Mouse (Mus musculus) liver, embryonic 15.5 days (tissue): Measurements from ENCODE around the gene Ppfia1. TPM values are rescaled to one million over a fixed set of nuclear protein-coding genes. Genes with fewer than 3 reads are reported as not detected.

ENCODE experiments used
- ATAC-seq: fragments of 200-750 bp; cut with Nextera tagmentation; 2 replicates; pipeline ENCODE4 v1.8.0; 2017; ENCODE audit warnings: moderate number of reproducible peaks, mild to moderate bottlenecking, moderate library complexity; ENCODE audit not compliant: insufficient read depth
- H3K27ac ChIP-seq: fragments of 300-500 bp; sonication (generic); replicated peaks from 2 replicates; pipeline ENCODE4 v1.5.1; 2015; ENCODE audit warnings: mild to moderate bottlenecking, inconsistent platforms
- H3K27me3 ChIP-seq: fragments of 300-500 bp; sonication (generic); 2 replicates; pipeline ENCODE4 v1.6.1; 2015; ENCODE audit warnings: mild to moderate bottlenecking, inconsistent platforms
- H3K36me3 ChIP-seq: fragments of 300-500 bp; sonication (generic); replicated peaks from 2 replicates; pipeline ENCODE4 v1.6.1; 2015; ENCODE audit warnings: moderate library complexity, mild to moderate bottlenecking, inconsistent platforms
- H3K4me1 ChIP-seq: fragments of 300-500 bp; sonication (generic); replicated peaks from 2 replicates; pipeline ENCODE4 v1.6.1; 2015; ENCODE audit warnings: inconsistent platforms
- H3K4me2 ChIP-seq: fragments of 300-500 bp; sonication (generic); 2 replicates; pipeline ENCODE4 v1.6.1; 2015; ENCODE audit warnings: moderate library complexity, mild to moderate bottlenecking, inconsistent platforms
- H3K4me3 ChIP-seq: fragments of 300-500 bp; sonication (generic); replicated peaks from 2 replicates; pipeline ENCODE4 v1.5.1; 2015; ENCODE audit warnings: mild to moderate bottlenecking, inconsistent platforms
- H3K9ac ChIP-seq: fragments of 300-500 bp; sonication (generic); 2 replicates; pipeline ENCODE4 v1.6.1; 2015; ENCODE audit warnings: moderate library complexity, mild to moderate bottlenecking, inconsistent platforms
- H3K9me3 ChIP-seq: fragments of 300-500 bp; sonication (generic); replicated peaks from 2 replicates; pipeline ENCODE4 v1.6.1; 2016; ENCODE audit warnings: inconsistent platforms
- WGBS: fragments of 180-500 bp; shearing (Covaris S2); methylation state at CpG from one replicate; pipeline ENCODE4 v1.1.7; 2015; ENCODE audit warnings: mixed read lengths; ENCODE audit not compliant: insufficient replicate concordance; 5-methylcytosine and 5-hydroxymethylcytosine counted together
- polyA plus RNA-seq: library from polyadenylated mRNA; unstranded; fragments of >200 nt; fragmentation: Nextera tagmentation; extraction: Ambion mirVana; gene quantifications from 2 replicates; pipeline ENCODE4 v1.2.1, GENCODE M21; 2015

Gene Ppfia1
- polyA plus RNA-seq, 1 experiment from 2014 or later, result 12.3 TPM

- H3K4me2 ChIP-seq, result peak overlapping the region; percentile 23; the same call in 1 of the 2 replicates
- peak; percentile 17; the same call in 1 of the 2 replicates for ATAC-seq
- WGBS, result 30% methylated on average over 6 of the region's 6 CpGs
Measured at GRCm38 (mm10) chr7:144524427-144525191, 28.9 kb downstream of the Ppfia1 start.

GRCm38 (mm10) chr7:144523415-144523814 is 30.1 kb downstream of the Ppfia1 start:
- Histone ChIP-seq H3K27me3 (no peaks in the 10 kb centered on the region), H3K9ac (no peak overlapping the region), H3K27ac (peak overlapping the region; percentile 90), H3K4me3 (peak overlapping the region; percentile 3; the same call in 1 of the 2 replicates), H3K4me1 (peaks cover 48% of the 10 kb centered on the region), H3K9me3 (no peaks in the 10 kb centered on the region), H3K4me2 (peak overlapping the region; percentile 50), H3K36me3 (peaks cover 27% of the 10 kb centered on the region)
- peak; percentile 98 for ATAC-seq
- 12% methylated on average over 3 of the region's 3 CpGs for WGBS

More at GRCm38 (mm10) chr7:144524427-144525191, 28.9 kb downstream of the Ppfia1 start:
- H3K27me3 ChIP-seq, result no peaks in the 10 kb centered on the region
- peak overlapping the region; percentile 76 for H3K27ac ChIP-seq
- H3K9ac ChIP-seq, result 0 out of 2 replicates have a peak overlapping the region, but pooled peaks have one; percentile 22
- peaks cover 48% of the 10 kb centered on the region for H3K4me1 ChIP-seq
- H3K36me3 ChIP-seq, result peaks cover 16% of the 10 kb centered on the region
- no peak overlapping the region for H3K4me3 ChIP-seq
- no peaks in the 10 kb centered on the region for H3K9me3 ChIP-seq

GRCm38 (mm10) chr7:144521927-144522326 is 31.6 kb downstream of the Ppfia1 start:
- H3K4me3 ChIP-seq, result no peak overlapping the region
- H3K9ac ChIP-seq, result no peak overlapping the region
- 65% methylated on average over 2 of the region's 2 CpGs for WGBS
- ATAC-seq, result no peak
- H3K27me3 ChIP-seq, result no peaks in the 10 kb centered on the region
- H3K4me1 ChIP-seq, result peaks cover 42% of the 10 kb centered on the region
- peaks cover 39% of the 10 kb centered on the region for H3K36me3 ChIP-seq
- H3K4me2 ChIP-seq, result no peak overlapping the region
- H3K9me3 ChIP-seq, result no peaks in the 10 kb centered on the region
- 0 out of 2 replicates have a peak overlapping the region, but pooled peaks have one; percentile 7 for H3K27ac ChIP-seq

GRCm38 (mm10) chr7:144519852-144520251 is 33.7 kb downstream of the Ppfia1 start:
- Histone ChIP-seq H3K4me1 (peaks cover 30% of the 10 kb centered on the region), H3K4me3 (no peak overlapping the region), H3K9ac (no peak overlapping the region), H3K27me3 (no peaks in the 10 kb centered on the region), H3K27ac (no peak overlapping the region), H3K4me2 (no peak overlapping the region), H3K9me3 (no peaks in the 10 kb centered on the region), H3K36me3 (peaks cover 54% of the 10 kb centered on the region)
- WGBS, result 92% methylated on average over 5 of the region's 5 CpGs
- ATAC-seq, result no peak

GRCm38 (mm10) chr7:144516711-144517110 is 36.8 kb downstream of the Ppfia1 start:
- H3K9me3 ChIP-seq, result no peaks in the 10 kb centered on the region
- ATAC-seq, result no peak
- no peak overlapping the region for H3K4me3 ChIP-seq
- no peak overlapping the region for H3K4me2 ChIP-seq
- H3K36me3 ChIP-seq, result peaks cover 85% of the 10 kb centered on the region
- no peak overlapping the region for H3K27ac ChIP-seq
- no peaks in the 10 kb centered on the region for H3K27me3 ChIP-seq
- H3K9ac ChIP-seq, result no peak overlapping the region
- no peaks in the 10 kb centered on the region for H3K4me1 ChIP-seq
- 72% methylated on average over 5 of the region's 5 CpGs for WGBS

GRCm38 (mm10) chr7:144509090-144509489 is 44.4 kb downstream of the Ppfia1 start:
- Histone ChIP-seq H3K4me3 (no peak overlapping the region), H3K27ac (no peak overlapping the region), H3K9me3 (no peaks in the 10 kb centered on the region), H3K36me3 (peaks cover 93% of the 10 kb centered on the region), H3K4me1 (peaks cover 9% of the 10 kb centered on the region; the same call in 1 of the 2 replicates), H3K4me2 (no peak overlapping the region), H3K27me3 (no peaks in the 10 kb centered on the region), H3K9ac (no peak overlapping the region)
- WGBS, result 78% methylated on average over 4 of the region's 4 CpGs
- ATAC-seq, result no peak

GRCm38 (mm10) chr7:144506807-144507206 is 46.7 kb downstream of the Ppfia1 start:
- H3K36me3 ChIP-seq, result peaks cover 92% of the 10 kb centered on the region

GRCm38 (mm10) chr7:144503959-144504358 is 49.6 kb downstream of the Ppfia1 start:
- Histone ChIP-seq H3K27ac (no peak overlapping the region), H3K4me2 (no peak overlapping the region), H3K4me1 (peaks cover 9% of the 10 kb centered on the region; the same call in 1 of the 2 replicates), H3K36me3 (peaks cover 90% of the 10 kb centered on the region), H3K9me3 (no peaks in the 10 kb centered on the region), H3K4me3 (no peak overlapping the region), H3K9ac (no peak overlapping the region), H3K27me3 (no peaks in the 10 kb centered on the region)
- ATAC-seq, result no peak
- WGBS, result 75% methylated on average over 4 of the region's 4 CpGs

More at GRCm38 (mm10) chr7:144506807-144507206, 46.7 kb downstream of the Ppfia1 start:
- Histone ChIP-seq H3K4me2 (no peak overlapping the region), H3K9me3 (no peaks in the 10 kb centered on the region), H3K27ac (no peak overlapping the region), H3K27me3 (no peaks in the 10 kb centered on the region), H3K4me1 (peaks cover 9% of the 10 kb centered on the region; the same call in 1 of the 2 replicates), H3K4me3 (no peak overlapping the region), H3K9ac (no peak overlapping the region)
- no peak for ATAC-seq
- 35% methylated on average over 1 of the region's 1 CpGs for WGBS

- Histone ChIP-seq H3K4me1 (peaks cover 55% of the 10 kb centered on the region), H3K4me3 (no peak overlapping the region), H3K4me2 (no peak overlapping the region), H3K9me3 (no peaks in the 10 kb centered on the region), H3K36me3 (peaks cover 58% of the 10 kb centered on the region), H3K27ac (peak overlapping the region; percentile 67), H3K9ac (0 out of 2 replicates have a peak overlapping the region, but pooled peaks have one; percentile 6), H3K27me3 (no peaks in the 10 kb centered on the region)
- peak; percentile 78 for ATAC-seq
- WGBS, result 13% methylated on average over 1 of the region's 1 CpGs
Measured at GRCm38 (mm10) chr7:144492931-144493330, 60.6 kb downstream of the Ppfia1 start.

GRCm38 (mm10) chr7:144490201-144490873 is 63.2 kb downstream of the Ppfia1 start:
- no peak for ATAC-seq
- Histone ChIP-seq H3K4me2 (no peak overlapping the region), H3K9ac (no peak overlapping the region), H3K4me1 (peaks cover 55% of the 10 kb centered on the region), H3K9me3 (no peaks in the 10 kb centered on the region), H3K36me3 (peaks cover 53% of the 10 kb centered on the region), H3K27ac (no peak overlapping the region), H3K4me3 (no peak overlapping the region), H3K27me3 (no peaks in the 10 kb centered on the region)
- WGBS, result 46% methylated on average over 8 of the region's 8 CpGs
